In the genomic region with DNA sequence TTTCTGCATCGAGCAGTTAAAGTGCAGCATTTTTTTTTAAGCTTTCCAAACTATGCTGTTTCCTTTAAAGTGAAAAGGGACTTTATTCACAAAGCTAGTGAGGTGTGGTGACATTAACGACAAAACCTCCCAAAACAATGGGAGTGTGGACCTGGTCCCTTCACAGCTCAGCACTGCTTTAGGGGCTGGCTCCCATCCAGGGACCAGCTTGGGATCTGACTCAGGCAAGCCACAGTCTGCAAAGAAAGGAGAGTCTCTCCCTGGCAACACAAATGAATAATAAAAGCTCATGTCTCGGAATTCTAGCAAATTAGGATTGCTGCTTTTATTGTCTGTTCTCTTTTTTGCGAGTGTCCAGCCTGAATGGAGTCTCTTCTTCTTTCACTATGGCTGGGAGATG, we compare ENCODE assay signal across 12 mouse cellular contexts.
DNase-seq lines count a peak whose midpoint lies in the region; ATAC-seq and TF ChIP-seq lines count a peak whose summit lies in the region.
"Had no signal": no experiment of that assay in that cellular context is flagged by ENCODE, and none has a peak within 500 bp of the region (broad histone marks: within the 10 kb centered on the region; RNA-seq: fewer than 3 reads in every experiment).

No protein-coding gene starts in this region.

- WGBS in kidney, postnatal 0 days, result 35% methylated on average over 4 of the region's 4 CpGs
- WGBS in kidney, embryonic 14.5 days, result 54% methylated on average over 4 of the region's 4 CpGs
- 33% methylated on average over 4 of the region's 4 CpGs for WGBS in midbrain, embryonic 16.5 days

- no peak overlapping the region for H3K27ac ChIP-seq in kidney, postnatal 0 days
- H3K27ac ChIP-seq in kidney, embryonic 14.5 days (ENCODE audit: low read depth, low read length), result no peak overlapping the region
- no peak overlapping the region for H3K27ac ChIP-seq in midbrain, embryonic 16.5 days (ENCODE audit: low read length)
- H3K27ac ChIP-seq: embryonic facial prominence, embryonic 15.5 days; lung, embryonic 15.5 days had no signal

- H3K9me3 ChIP-seq in kidney, postnatal 0 days (replicated peaks; ENCODE audit: low read length), result no peaks in the 10 kb centered on the region
- H3K9me3 ChIP-seq in kidney, embryonic 14.5 days (ENCODE audit: control insufficient read depth, low read length), result no peaks in the 10 kb centered on the region
- no peaks in the 10 kb centered on the region for H3K9me3 ChIP-seq in midbrain, embryonic 16.5 days (replicated peaks; ENCODE audit: control insufficient read depth, low read length, poor library complexity, severe bottlenecking)
- H3K9me3 ChIP-seq: embryonic facial prominence, embryonic 15.5 days; lung, embryonic 15.5 days had no signal

- H3K27me3 ChIP-seq in kidney, postnatal 0 days (ENCODE audit: insufficient read depth, low read length), result no peaks in the 10 kb centered on the region
- no peaks in the 10 kb centered on the region for H3K27me3 ChIP-seq in kidney, embryonic 14.5 days (ENCODE audit: control insufficient read depth, insufficient read depth, low read length)
- H3K27me3 ChIP-seq in midbrain, embryonic 16.5 days (ENCODE audit: control insufficient read depth, insufficient read depth, low read depth, low read length), result no peaks in the 10 kb centered on the region
- H3K27me3 ChIP-seq: CH12.LX; embryonic facial prominence, embryonic 15.5 days; lung, embryonic 15.5 days had no signal

- H3K4me3 ChIP-seq in kidney, postnatal 0 days (replicated peaks; ENCODE audit: low read depth, low read length), result no peak overlapping the region
- no peak overlapping the region for H3K4me3 ChIP-seq in kidney, embryonic 14.5 days (ENCODE audit: low read length)
- no peak overlapping the region for H3K4me3 ChIP-seq in midbrain, embryonic 16.5 days (ENCODE audit: low read depth, low read length)
- H3K4me3 ChIP-seq: embryonic facial prominence, embryonic 15.5 days; lung, embryonic 15.5 days had no signal

- H3K4me2 ChIP-seq in kidney, postnatal 0 days (ENCODE audit: low read length), result no peak overlapping the region
- H3K4me2 ChIP-seq in kidney, embryonic 14.5 days (replicated peaks; ENCODE audit: low read depth, low read length), result no peak overlapping the region
- H3K4me2 ChIP-seq in midbrain, embryonic 16.5 days (ENCODE audit: low read length), result no peak overlapping the region
- H3K4me2 ChIP-seq: embryonic facial prominence, embryonic 15.5 days; lung, embryonic 15.5 days had no signal

- H3K36me3 ChIP-seq in kidney, postnatal 0 days (ENCODE audit: insufficient read depth, low read length), result no peaks in the 10 kb centered on the region
- no peaks in the 10 kb centered on the region for H3K36me3 ChIP-seq in kidney, embryonic 14.5 days (ENCODE audit: control insufficient read depth, insufficient read depth, low read length)
- no peaks in the 10 kb centered on the region for H3K36me3 ChIP-seq in midbrain, embryonic 16.5 days (ENCODE audit: control insufficient read depth, insufficient read depth, low read length)
- H3K36me3 ChIP-seq: embryonic facial prominence, embryonic 15.5 days; lung, embryonic 15.5 days had no signal

- TF ChIP-seq CTCF in kidney, postnatal 0 days (IDR thresholded peaks at IDR 0.05; ENCODE audit: low read depth), result no peak

- no peak for ATAC-seq in kidney, postnatal 0 days (replicated peaks; ENCODE audit: low FRiP score, low read depth)
- ATAC-seq in kidney, embryonic 14.5 days (ENCODE audit: low FRiP score, low TSS enrichment), result no peak
- peak; percentile 95 for ATAC-seq in cerebellum, adult (ENCODE audit: insufficient number of reproducible peaks, low FRiP score, low TSS enrichment)
- no peak for ATAC-seq in midbrain, embryonic 16.5 days

- no peaks in the 10 kb centered on the region for H3K4me1 ChIP-seq in kidney, postnatal 0 days (replicated peaks; ENCODE audit: insufficient read depth, low read length)
- no peaks in the 10 kb centered on the region for H3K4me1 ChIP-seq in kidney, embryonic 14.5 days (ENCODE audit: control insufficient read depth, insufficient read depth, low read length)
- H3K4me1 ChIP-seq in midbrain, embryonic 16.5 days (ENCODE audit: control insufficient read depth, insufficient read depth, low read length), result no peaks in the 10 kb centered on the region
- H3K4me1 ChIP-seq: embryonic facial prominence, embryonic 15.5 days; lung, embryonic 15.5 days had no signal

- intact Hi-C loops in left cerebral cortex, postnatal 36 days (cut with DNase I), result no loop called here

- peak; percentile 32 for DNase-seq in kidney, postnatal 0 days (ENCODE audit: low spot score)
- DNase-seq in fibroblast of lung, adult 2 months (ENCODE audit: low read depth), result peak; percentile 3
- peak; percentile 5 to 10 for DNase-seq in left cerebral cortex, postnatal 36 days (ENCODE audit: low spot score in 2 of 2)
- no peak for DNase-seq in urinary bladder, postnatal 10 days (ENCODE audit: low spot score)
- no peak for DNase-seq in testis, postnatal 14 days (ENCODE audit: low spot score)
- DNase-seq: heart, adult 18-20 months had no signal

- H3K9ac ChIP-seq in kidney, postnatal 0 days (ENCODE audit: low read depth, low read length), result no peak overlapping the region
- no peak overlapping the region for H3K9ac ChIP-seq in kidney, embryonic 14.5 days (ENCODE audit: low read depth, low read length)
- H3K9ac ChIP-seq in midbrain, embryonic 16.5 days (ENCODE audit: low read depth, low read length), result no peak overlapping the region
- H3K9ac ChIP-seq: embryonic facial prominence, embryonic 15.5 days; lung, embryonic 15.5 days had no signal

Comparison
In these comparisons a context has a peak if more than half of its experiments do, and no peak if none do; other contexts are left out.
1. DNase-seq: peak in kidney, postnatal 0 days (single experiment), fibroblast of lung, adult 2 months (single experiment) and left cerebral cortex, postnatal 36 days (2 of 2); none in urinary bladder, postnatal 10 days (single experiment) and testis, postnatal 14 days (single experiment).